15 mouse cellular contexts compared by ENCODE assay signal in the genomic region with DNA sequence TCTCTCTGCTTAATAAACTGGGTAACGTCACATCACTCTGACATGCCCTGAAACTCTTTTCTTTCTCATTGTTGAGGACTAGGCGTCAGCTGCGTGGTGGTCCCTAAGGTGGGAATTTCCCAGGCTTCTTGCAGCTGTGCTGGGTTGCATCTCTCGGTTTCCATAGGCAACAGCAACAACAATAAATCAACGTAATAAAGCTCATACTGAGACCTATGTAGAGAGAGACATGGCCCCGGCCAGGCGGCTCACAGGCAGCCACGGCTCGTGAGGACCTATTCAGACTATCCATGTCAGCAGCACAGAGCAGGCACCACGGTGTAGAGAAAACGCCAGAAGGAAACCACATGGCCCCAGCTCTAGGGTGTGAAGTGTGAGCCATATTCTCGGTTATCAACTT. TPM values are rescaled to one million over a fixed set of nuclear protein-coding genes. Genes with fewer than 3 reads are reported as not detected.
DNase-seq lines count a peak whose midpoint lies in the region; ATAC-seq lines count a peak whose summit lies in the region.
"Had no signal": no experiment of that assay in that cellular context is flagged by ENCODE, and none has a peak within 500 bp of the region (broad histone marks: within the 10 kb centered on the region; RNA-seq: fewer than 3 reads in every experiment).

No protein-coding gene starts in this region.

- 0 out of 2 replicates have a peak, but pooled peaks cover 3% of the 10 kb centered on the region for H3K27me3 ChIP-seq in midbrain, embryonic 13.5 days
- no peaks in the 10 kb centered on the region for H3K27me3 ChIP-seq in midbrain, embryonic 11.5 days (ENCODE audit: control insufficient read depth, insufficient read depth, low read length)
- H3K27me3 ChIP-seq in liver, embryonic 12.5 days (replicated peaks), result peaks cover 4% of the 10 kb centered on the region; the same call in 1 of the 2 replicates
- H3K27me3 ChIP-seq: embryonic facial prominence, embryonic 12.5 days had no signal

- peaks cover 24% of the 10 kb centered on the region for H3K4me1 ChIP-seq in midbrain, embryonic 13.5 days (replicated peaks)
- peaks cover 7% of the 10 kb centered on the region for H3K4me1 ChIP-seq in midbrain, embryonic 11.5 days (ENCODE audit: control insufficient read depth, insufficient read depth, low read length)
- no peaks in the 10 kb centered on the region for H3K4me1 ChIP-seq in liver, embryonic 12.5 days
- H3K4me1 ChIP-seq: embryonic facial prominence, embryonic 12.5 days; megakaryocyte, embryonic 14.5 days had no signal

- peaks cover 8% of the 10 kb centered on the region; the same call in 1 of the 2 replicates for H3K36me3 ChIP-seq in midbrain, embryonic 13.5 days
- no peaks in the 10 kb centered on the region for H3K36me3 ChIP-seq in midbrain, embryonic 11.5 days (ENCODE audit: control insufficient read depth, insufficient read depth, low read length)
- no peaks in the 10 kb centered on the region for H3K36me3 ChIP-seq in liver, embryonic 12.5 days
- H3K36me3 ChIP-seq: embryonic facial prominence, embryonic 12.5 days had no signal

- peak; percentile 66 for ATAC-seq in midbrain, embryonic 13.5 days
- no peak for ATAC-seq in midbrain, embryonic 11.5 days (ENCODE audit: low FRiP score)
- ATAC-seq in liver, embryonic 12.5 days, result no peak

- no peak overlapping the region for H3K4me3 ChIP-seq in midbrain, embryonic 13.5 days (replicated peaks)
- H3K4me3 ChIP-seq in midbrain, embryonic 11.5 days (ENCODE audit: low read depth, low read length), result no peak overlapping the region
- no peak overlapping the region for H3K4me3 ChIP-seq in liver, embryonic 12.5 days
- H3K4me3 ChIP-seq: embryonic facial prominence, embryonic 12.5 days; heart, adult 2 months; megakaryocyte, embryonic 14.5 days had no signal

- no peaks in the 10 kb centered on the region for H3K9me3 ChIP-seq in midbrain, embryonic 13.5 days
- no peaks in the 10 kb centered on the region for H3K9me3 ChIP-seq in midbrain, embryonic 11.5 days (ENCODE audit: control insufficient read depth, low read length)
- no peaks in the 10 kb centered on the region for H3K9me3 ChIP-seq in liver, embryonic 12.5 days (replicated peaks)
- H3K9me3 ChIP-seq: embryonic facial prominence, embryonic 12.5 days had no signal

- 36% methylated on average over 12 of the region's 12 CpGs for WGBS in midbrain, embryonic 13.5 days
- 65% methylated on average over 12 of the region's 12 CpGs for WGBS in midbrain, embryonic 11.5 days
- WGBS in liver, embryonic 12.5 days (ENCODE audit: insufficient replicate concordance), result 64% methylated on average over 12 of the region's 12 CpGs

- DNase-seq in embryo, embryonic 11 days, result peak; percentile 58
- no peak for DNase-seq in embryo, embryonic 10 days (ENCODE audit: low spot score)
- no peak for DNase-seq in midbrain, embryonic 11.5 days (ENCODE audit: low spot score, missing footprints)
- DNase-seq in mesoderm, embryonic 11.5 days (ENCODE audit: low read depth, low spot score), result peak; percentile 80
- DNase-seq in frontal cortex, postnatal 36 days (ENCODE audit: low spot score in 2 of 2), result no peak
- DNase-seq in spleen, adult 18-20 months, result no peak
- DNase-seq: adrenal gland, postnatal 36 days; cerebellum, adult 11 months; heart, adult 2 months; heart, postnatal 4 days; kidney, postnatal 14 days had no signal

- H3K27ac ChIP-seq in midbrain, embryonic 13.5 days, result peak overlapping the region; percentile 21; the same call in 1 of the 2 replicates
- no peak overlapping the region for H3K27ac ChIP-seq in midbrain, embryonic 11.5 days (ENCODE audit: low read depth, low read length)
- H3K27ac ChIP-seq in liver, embryonic 12.5 days, result no peak overlapping the region
- H3K27ac ChIP-seq: embryonic facial prominence, embryonic 12.5 days; heart, adult 2 months had no signal

- no peak overlapping the region for H3K9ac ChIP-seq in midbrain, embryonic 13.5 days (replicated peaks)
- no peak overlapping the region for H3K9ac ChIP-seq in midbrain, embryonic 11.5 days (ENCODE audit: low read length)
- no peak overlapping the region for H3K9ac ChIP-seq in liver, embryonic 12.5 days
- H3K9ac ChIP-seq: embryonic facial prominence, embryonic 12.5 days had no signal

- H3K4me2 ChIP-seq in midbrain, embryonic 13.5 days (replicated peaks), result no peak overlapping the region
- H3K4me2 ChIP-seq in midbrain, embryonic 11.5 days, result no peak overlapping the region
- H3K4me2 ChIP-seq in liver, embryonic 12.5 days, result no peak overlapping the region
- H3K4me2 ChIP-seq: embryonic facial prominence, embryonic 12.5 days had no signal

RNA-seq across cellular contexts. Expression of gene Pcnx2, which starts 50.3 kb away (rescaled TPM):
- 3.6 and 3.8 TPM in 2 replicates for polyA plus RNA-seq in midbrain, embryonic 13.5 days (2015; fragmentation: Nextera tagmentation; extraction: Ambion mirVana)
- 0.40 and 0.74 TPM in 2 replicates for polyA plus RNA-seq in midbrain, embryonic 11.5 days (2014; fragmentation: Nextera tagmentation; extraction: Ambion mirVana)
- polyA plus RNA-seq in liver, embryonic 12.5 days (2016; fragmentation: Nextera tagmentation; extraction: Ambion mirVana), result 0.38 and 0.53 TPM in 2 replicates

Comparison
In these comparisons a context has a peak if more than half of its experiments do, and no peak if none do; other contexts are left out.
1. DNase-seq: peak in embryo, embryonic 11 days (single experiment) and mesoderm, embryonic 11.5 days (single experiment); none in embryo, embryonic 10 days (single experiment), midbrain, embryonic 11.5 days (single experiment), frontal cortex, postnatal 36 days (0 of 2) and spleen, adult 18-20 months (0 of 2).